Mouse (Mus musculus) lung, postnatal 0 days (tissue): ENCODE measurements around the gene Grtp1.

ENCODE experiments used
- CTCF ChIP-seq: IDR thresholded peaks from 2 replicates; pipeline ENCODE4 v1.5.1; 2016; ENCODE audit warnings: antibody characterized with exemption, mild to moderate bottlenecking
- EP300 ChIP-seq: IDR thresholded peaks from 2 replicates; pipeline ENCODE4 v1.6.1; 2016; ENCODE audit warnings: antibody characterized with exemption, mild to moderate bottlenecking, control low read depth

GRCm38 (mm10) chr8:13227184-13227583 is 26.8 kb upstream of the Grtp1 start:
- TF ChIP-seq CTCF (no peak), EP300 (no peak)
